Comparison of ENCODE assay signal across 9 mouse cellular contexts in the genomic region with DNA sequence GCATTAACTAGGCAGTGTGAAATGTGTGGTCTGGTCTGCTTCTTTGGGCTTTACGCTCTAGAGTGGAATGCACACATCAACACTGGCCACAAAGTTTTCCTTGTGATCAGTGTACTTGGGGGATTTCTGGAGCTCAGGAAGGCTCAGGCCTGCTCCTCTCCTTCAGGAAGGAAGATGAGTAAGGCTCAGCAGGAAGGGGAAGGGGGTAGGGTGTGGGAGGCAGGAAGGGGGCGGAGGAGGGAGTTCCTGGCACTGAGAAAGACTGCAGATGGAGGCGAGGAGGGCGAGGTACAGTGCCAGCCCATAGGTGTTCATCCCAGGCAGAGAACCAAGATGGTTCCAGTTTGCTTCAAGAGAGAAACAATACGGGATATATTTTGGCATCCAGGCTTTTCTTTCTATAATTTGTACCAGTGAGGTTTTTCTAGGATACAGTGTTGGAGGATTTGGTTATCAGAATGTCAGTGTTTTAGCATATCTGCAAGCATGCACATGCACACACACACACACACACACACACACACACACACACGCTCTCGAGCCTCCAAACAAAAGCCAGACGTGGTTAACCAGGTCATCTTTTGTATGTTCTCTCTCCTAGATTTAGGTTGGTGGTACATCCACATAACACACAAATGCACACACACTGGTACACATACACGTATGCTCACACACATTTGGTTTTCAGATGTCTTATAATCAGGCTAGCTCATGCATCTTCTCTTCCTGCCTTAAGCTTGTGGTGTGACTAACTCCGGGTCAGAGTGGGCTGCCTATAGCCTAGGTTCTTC. TPM values are rescaled to one million over a fixed set of nuclear protein-coding genes. Genes with fewer than 3 reads are reported as not detected.
DNase-seq lines count a peak whose midpoint lies in the region; ATAC-seq and TF ChIP-seq lines count a peak whose summit lies in the region.
"Had no signal": no experiment of that assay in that cellular context is flagged by ENCODE, and none has a peak within 500 bp of the region (broad histone marks: within the 10 kb centered on the region; RNA-seq: fewer than 3 reads in every experiment).

No protein-coding gene starts in this region.

- in situ Hi-C loops in Patski (cut with MboI; ENCODE audit: low pct_unique_long_range_greater_than_20kb) = no loop called here

- POLR2A ChIA-PET in Patski (lab: Charles Lee) = no interaction called here

- H3K9ac ChIP-seq in heart, embryonic 11.5 days (ENCODE audit: low read depth, low read length) = peak overlapping the region; percentile 24; the same call in 1 of the 2 replicates
- H3K9ac ChIP-seq in neural tube, embryonic 15.5 days (replicated peaks) = no peak overlapping the region; the same call in 1 of the 2 replicates

- DNase-seq in frontal cortex, postnatal 25 days (ENCODE audit: low spot score in 2 of 2) = no peak
- DNase-seq in Patski (ENCODE audit: low read depth, low spot score) = no peak
- peak; percentile 52 to 54 for DNase-seq in kidney, postnatal 36 days
- DNase-seq in gastrocnemius, postnatal 25 days = no peak
- no peak for DNase-seq in spleen, postnatal 14 days (ENCODE audit: low spot score in 2 of 2)

- peaks cover 8% of the 10 kb centered on the region for H3K36me3 ChIP-seq in heart, embryonic 11.5 days (ENCODE audit: control insufficient read depth, insufficient read depth, low read length)
- H3K36me3 ChIP-seq in neural tube, embryonic 15.5 days = peaks cover 21% of the 10 kb centered on the region

- no peaks in the 10 kb centered on the region for H3K27me3 ChIP-seq in Patski
- no peaks in the 10 kb centered on the region for H3K27me3 ChIP-seq in heart, embryonic 11.5 days (ENCODE audit: control insufficient read depth, insufficient read depth, low read length)
- H3K27me3 ChIP-seq in neural tube, embryonic 15.5 days (replicated peaks) = no peaks in the 10 kb centered on the region

- no peaks in the 10 kb centered on the region for H3K9me3 ChIP-seq in heart, embryonic 11.5 days (replicated peaks; ENCODE audit: control insufficient read depth, low read length)
- no peaks in the 10 kb centered on the region for H3K9me3 ChIP-seq in neural tube, embryonic 15.5 days (replicated peaks)

- H3K4me2 ChIP-seq in heart, embryonic 11.5 days = peak overlapping the region; percentile 47
- peak overlapping the region; percentile 9; the same call in 1 of the 2 replicates for H3K4me2 ChIP-seq in neural tube, embryonic 15.5 days

- WGBS in heart, embryonic 11.5 days (ENCODE audit: insufficient replicate concordance) = 62% methylated on average over 10 of the region's 10 CpGs
- WGBS in neural tube, embryonic 15.5 days = 72% methylated on average over 10 of the region's 10 CpGs

- peak; percentile 26 for ATAC-seq in frontal cortex, adult (ENCODE audit: low TSS enrichment)
- ATAC-seq in Patski = peak; percentile 77
- no peak for ATAC-seq in heart, embryonic 11.5 days (replicated peaks; ENCODE audit: insufficient number of reproducible peaks, low FRiP score, low TSS enrichment)
- ATAC-seq in neural tube, embryonic 15.5 days (ENCODE audit: low FRiP score) = no peak

- H3K4me3 ChIP-seq in heart, embryonic 11.5 days (ENCODE audit: low read depth, low read length) = peak overlapping the region; percentile 31
- no peak overlapping the region for H3K4me3 ChIP-seq in neural tube, embryonic 15.5 days (replicated peaks)
- H3K4me3 ChIP-seq: erythroblast, embryonic 14.5 days had no signal

- no peak for TF ChIP-seq CTCF in Patski (IDR thresholded peaks at IDR 0.05)

- H3K4me1 ChIP-seq in heart, embryonic 11.5 days (ENCODE audit: control insufficient read depth, insufficient read depth, low read length) = peaks cover 59% of the 10 kb centered on the region
- H3K4me1 ChIP-seq in neural tube, embryonic 15.5 days = peaks cover 53% of the 10 kb centered on the region

- CTCF ChIA-PET in Patski (lab: Charles Lee) = interaction anchor here (1.5 to 1.6 kb wide), 4 partner anchors 8 to 18 kb away, joined by 3 to 7 read pairs (median 4); no protein-coding TSS in a partner anchor

- H3K27ac ChIP-seq in heart, embryonic 11.5 days (ENCODE audit: low read depth, low read length) = peak overlapping the region; percentile 78
- peak overlapping the region; percentile 51; the same call in 1 of the 2 replicates for H3K27ac ChIP-seq in neural tube, embryonic 15.5 days (replicated peaks)

RNA-seq across cellular contexts. Expression of gene Arhgef7, which starts 52.5 kb away (rescaled TPM):
- polyA plus RNA-seq in Patski (2021) = 53.7 TPM
- polyA plus RNA-seq in heart, embryonic 11.5 days (2014; fragmentation: Nextera tagmentation; extraction: Ambion mirVana) = 46.4 and 53.2 TPM in 2 replicates
- polyA plus RNA-seq in neural tube, embryonic 15.5 days (2015; fragmentation: Nextera tagmentation; extraction: Ambion mirVana) = 54.4 and 62.3 TPM in 2 replicates
- 10 to 100 TPM; 56.0 to 61.4 TPM for total RNA-seq in gastrocnemius, postnatal 25 days (2021)

Comparison
In these comparisons a context has a peak if more than half of its experiments do, and no peak if none do; other contexts are left out.
1. ATAC-seq: peak in frontal cortex, adult (single experiment) and Patski (single experiment); none in heart, embryonic 11.5 days (single experiment) and neural tube, embryonic 15.5 days (single experiment).
2. DNase-seq: peak in kidney, postnatal 36 days (2 of 2); none in frontal cortex, postnatal 25 days (0 of 2), Patski (single experiment), gastrocnemius, postnatal 25 days (single experiment) and spleen, postnatal 14 days (0 of 2).